Mouse (Mus musculus) liver, postnatal 0 days (tissue): ENCODE data around the gene Stom. TPM values are rescaled to one million over a fixed set of nuclear protein-coding genes. Genes with fewer than 3 reads are reported as not detected.
A peak's percentile ranks its signal among the peaks of the same experiment; 100 is the strongest.

Experiments used
- ATAC-seq: fragments of 200-750 bp; cut with Nextera tagmentation; 2 replicates; pipeline ENCODE4 v1.8.0; 2017; ENCODE audit warnings: mild to moderate bottlenecking, moderate library complexity
- DNase-seq: peaks from one replicate; pipeline ENCODE4 v3.0.0-alpha.2; 2016
- H3K27ac ChIP-seq: fragments of 300-500 bp; sonication (generic); 2 replicates; pipeline ENCODE4 v1.5.1; 2014; ENCODE audit warnings: antibody characterized with exemption, moderate library complexity, mild to moderate bottlenecking, low read depth
- H3K27me3 ChIP-seq: fragments of 300-500 bp; sonication (generic); 2 replicates; pipeline ENCODE4 v1.6.1; 2014; ENCODE audit warnings: low read length, control low read depth, mixed read lengths; ENCODE audit not compliant: insufficient read depth
- H3K36me3 ChIP-seq: fragments of 300-500 bp; sonication (generic); replicated peaks from 2 replicates; pipeline ENCODE4 v1.6.1; 2014; ENCODE audit warnings: mild to moderate bottlenecking, control low read depth, low read length, moderate library complexity, mixed read lengths; ENCODE audit not compliant: insufficient read depth
- H3K4me1 ChIP-seq: fragments of 300-500 bp; sonication (generic); 2 replicates; pipeline ENCODE4 v1.6.1; 2014; ENCODE audit warnings: antibody characterized with exemption, mild to moderate bottlenecking, control low read depth; ENCODE audit not compliant: insufficient read depth
- H3K4me2 ChIP-seq: fragments of 300-500 bp; sonication (generic); 2 replicates; pipeline ENCODE4 v1.6.1; 2014; ENCODE audit warnings: low read depth, mild to moderate bottlenecking, low read length, moderate library complexity, mixed read lengths
- H3K4me3 ChIP-seq: fragments of 300-500 bp; sonication (generic); 2 replicates; pipeline ENCODE4 v1.5.1; 2014; ENCODE audit warnings: low read depth, low read length
- H3K9ac ChIP-seq: fragments of 300-500 bp; sonication (generic); replicated peaks from 2 replicates; pipeline ENCODE4 v1.6.1; 2014; ENCODE audit warnings: mild to moderate bottlenecking, moderate library complexity
- H3K9me3 ChIP-seq: fragments of 300-500 bp; sonication (generic); 2 replicates; pipeline ENCODE4 v1.6.1; 2016; ENCODE audit warnings: mild to moderate bottlenecking, control low read depth, low read length, mixed read lengths
- CTCF ChIP-seq: sonication (generic); IDR thresholded peaks from 2 replicates; pipeline ENCODE4 v1.5.1; 2016; ENCODE audit warnings: antibody characterized with exemption, low read depth
- EP300 ChIP-seq: IDR thresholded peaks from 2 replicates; pipeline ENCODE4 v1.6.1; 2016; ENCODE audit warnings: antibody characterized with exemption, low read depth, mild to moderate bottlenecking
- WGBS: fragments of 180-500 bp; shearing (Covaris S2); extraction: QIAGEN DNeasy Blood & Tissue Kit; methylation state at CpG from one replicate; pipeline ENCODE4 v1.1.7; 2014; ENCODE audit not compliant: insufficient replicate concordance; 5-methylcytosine and 5-hydroxymethylcytosine counted together
- polyA plus RNA-seq: library from polyadenylated mRNA; unstranded; fragments of >200 nt; fragmentation: Nextera tagmentation; extraction: Ambion mirVana; gene quantifications from 2 replicates; pipeline ENCODE4 v1.2.1, GENCODE M21; 2015

Stom gene
- polyA plus RNA-seq = 77.1 and 86.3 TPM in 2 replicates

GRCm38 (mm10) chr2:35336388-35337280 is at the start of gene Stom:
TSS of gene Stom (minus strand) at chr2:35336976.
- Histone ChIP-seq H3K9me3 (no peaks in the 10 kb centered on the region), H3K27me3 (no peaks in the 10 kb centered on the region), H3K36me3 (0 out of 2 replicates have a peak, but pooled peaks cover 3% of the 10 kb centered on the region), H3K4me3 (peak within 1 kb of the TSS; percentile 81), H3K27ac (peak within 1 kb of the TSS; percentile 97), H3K4me1 (peaks cover 31% of the 10 kb centered on the region), H3K9ac (peak within 1 kb of the TSS; percentile 92), H3K4me2 (peak within 1 kb of the TSS; percentile 82)
- WGBS = under 1% methylated on average over 44 of the region's 45 CpGs
- peak; percentile 94 for ATAC-seq
- peak; percentile 65 for TF ChIP-seq CTCF
- peak; percentile 96 for TF ChIP-seq EP300
- DNase-seq = peak; percentile 100

GRCm38 (mm10) chr2:35385441-35385871 is 48.7 kb upstream of the Stom start:
- DNase-seq (no peak), ATAC-seq (no peak)
- no peak overlapping the region for H3K9ac ChIP-seq
- H3K27me3 ChIP-seq = no peaks in the 10 kb centered on the region
- WGBS = 77% methylated on average over 9 of the region's 9 CpGs
- no peak overlapping the region for H3K27ac ChIP-seq
- TF ChIP-seq EP300 (no peak), CTCF (no peak)
- H3K36me3 ChIP-seq = no peaks in the 10 kb centered on the region
- no peak overlapping the region for H3K4me3 ChIP-seq
- H3K9me3 ChIP-seq = no peaks in the 10 kb centered on the region
- no peak overlapping the region for H3K4me2 ChIP-seq
- no peaks in the 10 kb centered on the region for H3K4me1 ChIP-seq

- Histone ChIP-seq H3K27ac (no peak overlapping the region), H3K4me2 (no peak overlapping the region), H3K36me3 (no peaks in the 10 kb centered on the region), H3K4me1 (no peaks in the 10 kb centered on the region), H3K9ac (no peak overlapping the region), H3K9me3 (no peaks in the 10 kb centered on the region), H3K4me3 (no peak overlapping the region), H3K27me3 (no peaks in the 10 kb centered on the region)
- ATAC-seq = peak; percentile 70
- TF ChIP-seq CTCF = no peak
- TF ChIP-seq EP300 = no peak
- DNase-seq = no peak
- WGBS = 68% methylated on average over 9 of the region's 9 CpGs
Observed at GRCm38 (mm10) chr2:35379306-35379705, 42.5 kb upstream of the Stom start.

DNA sequence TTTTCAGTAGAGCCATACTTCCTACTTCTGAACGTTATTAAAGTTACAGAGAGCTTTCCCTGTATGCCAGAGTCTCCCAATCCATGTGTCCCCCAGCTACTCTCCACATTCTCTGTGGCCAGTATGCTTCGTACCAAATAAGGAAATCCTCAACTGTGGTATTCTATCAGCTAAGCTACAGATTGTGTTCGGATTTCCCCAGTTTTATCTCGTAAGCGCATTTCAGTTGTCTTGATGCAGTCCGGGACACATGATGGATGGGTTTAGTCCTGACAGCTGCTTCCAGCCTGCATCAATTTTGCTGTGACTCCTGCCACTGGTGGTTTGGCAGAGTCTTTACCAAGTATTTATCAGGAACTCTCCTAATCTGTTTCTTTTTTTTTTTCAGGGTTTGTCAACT is 40.8 kb upstream of the Stom start:
- 25% methylated on average over 6 of the region's 6 CpGs for WGBS
- Histone ChIP-seq H3K27me3 (no peaks in the 10 kb centered on the region), H3K4me3 (no peak overlapping the region), H3K9me3 (no peaks in the 10 kb centered on the region), H3K4me2 (no peak overlapping the region), H3K9ac (no peak overlapping the region), H3K36me3 (no peaks in the 10 kb centered on the region), H3K27ac (no peak overlapping the region), H3K4me1 (no peaks in the 10 kb centered on the region)
- ATAC-seq (no peak), DNase-seq (no peak)
- TF ChIP-seq EP300 = no peak
- TF ChIP-seq CTCF = no peak

GRCm38 (mm10) chr2:35373003-35373402 is 36.2 kb upstream of the Stom start:
- TF ChIP-seq EP300 (no peak), CTCF (peak; percentile 86)

DNA sequence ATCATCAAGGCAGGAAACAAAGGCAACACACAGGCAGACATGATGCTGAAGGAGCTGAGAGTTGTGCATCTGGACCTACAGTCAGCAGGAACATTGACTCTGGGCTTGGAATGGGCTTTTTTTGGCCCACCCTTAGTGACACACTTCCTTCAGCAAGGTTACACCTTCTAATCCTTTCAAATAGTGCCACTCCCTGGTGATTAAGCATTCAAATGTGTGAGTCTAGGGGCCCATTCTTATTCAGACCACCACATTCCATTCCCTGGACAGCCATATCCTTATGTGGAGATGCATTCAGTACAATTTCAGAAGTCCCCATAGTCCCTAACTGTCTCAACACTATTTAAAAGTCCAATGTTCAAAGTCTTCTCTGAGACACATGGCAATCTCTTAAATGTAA is 33.9 kb upstream of the Stom start:
- no peak for ATAC-seq
- DNase-seq = no peak
- TF ChIP-seq CTCF = no peak
- no peak for TF ChIP-seq EP300

More at GRCm38 (mm10) chr2:35373003-35373402, 36.2 kb upstream of the Stom start:
- DNase-seq = peak; percentile 61
- no peak for ATAC-seq
- Histone ChIP-seq H3K4me2 (no peak overlapping the region), H3K4me1 (no peaks in the 10 kb centered on the region), H3K4me3 (no peak overlapping the region), H3K27me3 (no peaks in the 10 kb centered on the region), H3K36me3 (no peaks in the 10 kb centered on the region), H3K9me3 (no peaks in the 10 kb centered on the region), H3K9ac (no peak overlapping the region), H3K27ac (no peak overlapping the region)
- WGBS = 22% methylated on average over 3 of the region's 3 CpGs

More for the DNA sequence above, 33.9 kb upstream of the Stom start:
- no peak overlapping the region for H3K9ac ChIP-seq
- H3K27me3 ChIP-seq = no peaks in the 10 kb centered on the region
- no peak overlapping the region for H3K27ac ChIP-seq
- H3K36me3 ChIP-seq = no peaks in the 10 kb centered on the region
- H3K4me2 ChIP-seq = no peak overlapping the region
- H3K4me1 ChIP-seq = no peaks in the 10 kb centered on the region
- no peak overlapping the region for H3K4me3 ChIP-seq
- H3K9me3 ChIP-seq = no peaks in the 10 kb centered on the region
